Mouse (Mus musculus): Measurements from ENCODE around the gene Ano10.
A peak's percentile ranks its signal among the peaks of the same experiment; 100 is the strongest.

The Ano10 gene

GRCm38 (mm10) chr9:122290192-122290591 lies 4.0 kb downstream of the Ano10 start:
- no peak for DNase-seq (ENCODE audit: inconsistent ontology term)

- no peak for DNase-seq (ENCODE audit: inconsistent ontology term)
Observed at GRCm38 (mm10) chr9:122288416-122288815, 5.8 kb downstream of the Ano10 start.

GRCm38 (mm10) chr9:122287526-122287925 lies 6.7 kb downstream of the Ano10 start:
- DNase-seq (ENCODE audit: inconsistent ontology term), result no peak

- DNase-seq (ENCODE audit: inconsistent ontology term), result no peak
Observed at GRCm38 (mm10) chr9:122285833-122286310, 8.4 kb downstream of the Ano10 start.

GRCm38 (mm10) chr9:122285146-122285832 lies 8.9 kb downstream of the Ano10 start:
- DNase-seq (ENCODE audit: inconsistent ontology term), result peak; percentile 47

- DNase-seq (ENCODE audit: inconsistent ontology term), result no peak
Observed at GRCm38 (mm10) chr9:122284696-122285095, 9.5 kb downstream of the Ano10 start.

- DNase-seq (ENCODE audit: inconsistent ontology term), result no peak
Observed at GRCm38 (mm10) chr9:122281004-122281403, 13.2 kb downstream of the Ano10 start.

GRCm38 (mm10) chr9:122276665-122277064 lies 17.6 kb downstream of the Ano10 start:
- no peak for DNase-seq (ENCODE audit: inconsistent ontology term)

- no peak for DNase-seq (ENCODE audit: inconsistent ontology term)
Observed at GRCm38 (mm10) chr9:122276134-122276533, 18.1 kb downstream of the Ano10 start.

- DNase-seq (ENCODE audit: inconsistent ontology term), result no peak
Observed at GRCm38 (mm10) chr9:122274346-122274745, 19.9 kb downstream of the Ano10 start.

- no peak for DNase-seq (ENCODE audit: inconsistent ontology term)
Observed at GRCm38 (mm10) chr9:122273879-122274278, 20.3 kb downstream of the Ano10 start.

- no peak for DNase-seq (ENCODE audit: inconsistent ontology term)
Observed at GRCm38 (mm10) chr9:122271866-122272265, 22.4 kb downstream of the Ano10 start.

GRCm38 (mm10) chr9:122271318-122271717 lies 22.9 kb downstream of the Ano10 start:
- DNase-seq (ENCODE audit: inconsistent ontology term), result no peak

GRCm38 (mm10) chr9:122270913-122271312 lies 23.3 kb downstream of the Ano10 start:
- no peak for DNase-seq (ENCODE audit: inconsistent ontology term)

GRCm38 (mm10) chr9:122269256-122270041 lies 24.8 kb downstream of the Ano10 start:
- DNase-seq (ENCODE audit: inconsistent ontology term), result no peak

- DNase-seq (ENCODE audit: inconsistent ontology term), result no peak
Observed at GRCm38 (mm10) chr9:122265526-122266210, 28.6 kb downstream of the Ano10 start.

- DNase-seq (ENCODE audit: inconsistent ontology term), result no peak
Observed at GRCm38 (mm10) chr9:122263140-122263539, 31.1 kb downstream of the Ano10 start.

GRCm38 (mm10) chr9:122254386-122254785 lies 39.8 kb downstream of the Ano10 start:
- DNase-seq (ENCODE audit: inconsistent ontology term), result no peak

GRCm38 (mm10) chr9:122252113-122252512 lies 42.1 kb downstream of the Ano10 start:
- no peak for DNase-seq (ENCODE audit: inconsistent ontology term)

- peak; percentile 46 for DNase-seq (ENCODE audit: inconsistent ontology term)
Observed at GRCm38 (mm10) chr9:122248168-122248567, 46.1 kb downstream of the Ano10 start.

- DNase-seq (ENCODE audit: inconsistent ontology term), result peak; percentile 35
Observed at GRCm38 (mm10) chr9:122247430-122248027, 46.7 kb downstream of the Ano10 start.

- DNase-seq (ENCODE audit: inconsistent ontology term), result no peak
Observed at GRCm38 (mm10) chr9:122245879-122246278, 48.3 kb downstream of the Ano10 start.
